Mouse (Mus musculus): ENCODE results near the gene Tnpo1. TPM values are rescaled to one million over a fixed set of nuclear protein-coding genes. Genes with fewer than 3 reads are reported as not detected.
A peak's percentile ranks its signal among the peaks of the same experiment; 100 is the strongest.

The Tnpo1 gene
- polyA plus RNA-seq, 1 experiment from 2014 or later, result 76.8 TPM

- ATAC-seq (ENCODE audit: low FRiP score, low TSS enrichment), result peak; percentile 98
- Histone ChIP-seq H3K27ac (ENCODE audit: low read depth, low read length) (peak within 1 kb of the TSS; percentile 98), H3K4me1 (ENCODE audit: control insufficient read depth, insufficient read depth, low read length) (peaks cover 11% of the 10 kb centered on the region; the same call in 1 of the 2 replicates), H3K27me3 (ENCODE audit: control insufficient read depth, insufficient read depth, low read length) (no peaks in the 10 kb centered on the region), H3K36me3 (ENCODE audit: control insufficient read depth, insufficient read depth, low read length) (no peaks in the 10 kb centered on the region), H3K4me3 (ENCODE audit: low read length) (peak within 1 kb of the TSS; percentile 74), H3K4me2 (replicated peaks; ENCODE audit: low read depth, low read length) (peak within 1 kb of the TSS; percentile 49), H3K9me3 (ENCODE audit: control insufficient read depth, low read length) (no peaks in the 10 kb centered on the region), H3K9ac (ENCODE audit: low read depth, low read length) (peak within 1 kb of the TSS; percentile 99)
- under 1% methylated on average over 61 of the region's 61 CpGs for WGBS
Observed at GRCm38 (mm10) chr13:98815147-98815785, 110.9 kb downstream of the Tnpo1 start, which contains the start of gene Fcho2. Fcho2 (minus strand) TSS chr13:98815449.

GRCm38 (mm10) chr13:98814275-98815040 is 111.7 kb downstream of the Tnpo1 start:
- peak overlapping the region; percentile 49 for H3K4me2 ChIP-seq (replicated peaks; ENCODE audit: low read depth, low read length)
- 1% methylated on average over 45 of the region's 81 CpGs for WGBS

GRCm38 (mm10) chr13:98813596-98814274 is 112.4 kb downstream of the Tnpo1 start:
- Histone ChIP-seq H3K27ac (ENCODE audit: low read depth, low read length) (peak overlapping the region; percentile 98; the same call in 1 of the 2 replicates), H3K4me3 (ENCODE audit: low read length) (peak overlapping the region; percentile 74), H3K9me3 (ENCODE audit: control insufficient read depth, low read length) (no peaks in the 10 kb centered on the region), H3K27me3 (ENCODE audit: control insufficient read depth, insufficient read depth, low read length) (no peaks in the 10 kb centered on the region), H3K36me3 (ENCODE audit: control insufficient read depth, insufficient read depth, low read length) (no peaks in the 10 kb centered on the region), H3K4me2 (replicated peaks; ENCODE audit: low read depth, low read length) (peak overlapping the region; percentile 49), H3K9ac (ENCODE audit: low read depth, low read length) (peak overlapping the region; percentile 99; the same call in 1 of the 2 replicates), H3K4me1 (ENCODE audit: control insufficient read depth, insufficient read depth, low read length) (peaks cover 11% of the 10 kb centered on the region; the same call in 1 of the 2 replicates)
- ATAC-seq (ENCODE audit: low FRiP score, low TSS enrichment), result no peak
- WGBS, result 24% methylated on average over 12 of the region's 12 CpGs

More at GRCm38 (mm10) chr13:98814275-98815040, 111.7 kb downstream of the Tnpo1 start:
- no peaks in the 10 kb centered on the region for H3K36me3 ChIP-seq (ENCODE audit: control insufficient read depth, insufficient read depth, low read length)
- ATAC-seq (ENCODE audit: low FRiP score, low TSS enrichment), result peak; percentile 45
- H3K9me3 ChIP-seq (ENCODE audit: control insufficient read depth, low read length), result no peaks in the 10 kb centered on the region
- peak overlapping the region; percentile 98 for H3K27ac ChIP-seq (ENCODE audit: low read depth, low read length)
- H3K4me3 ChIP-seq (ENCODE audit: low read length), result peak overlapping the region; percentile 74
- H3K27me3 ChIP-seq (ENCODE audit: control insufficient read depth, insufficient read depth, low read length), result no peaks in the 10 kb centered on the region
- peaks cover 11% of the 10 kb centered on the region; the same call in 1 of the 2 replicates for H3K4me1 ChIP-seq (ENCODE audit: control insufficient read depth, insufficient read depth, low read length)
- H3K9ac ChIP-seq (ENCODE audit: low read depth, low read length), result peak overlapping the region; percentile 99

DNA sequence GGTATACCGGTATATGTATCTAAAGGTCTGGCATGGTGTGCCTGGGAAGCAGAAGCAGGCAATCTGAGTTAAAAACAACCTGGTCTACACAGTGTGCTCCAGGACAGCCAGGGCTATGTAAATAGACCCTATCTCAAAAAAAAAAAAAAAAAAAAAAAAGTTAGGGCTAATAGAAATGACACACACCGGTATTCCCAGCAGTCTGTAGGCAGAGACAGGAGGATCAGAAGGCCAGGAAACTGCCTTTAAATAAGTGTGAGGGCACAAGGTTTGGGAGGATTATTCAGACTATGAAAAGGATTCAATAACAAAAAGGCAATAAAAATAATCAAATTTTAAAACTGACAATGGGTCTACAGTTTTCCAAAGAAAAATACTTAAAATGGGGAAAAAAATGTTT is 113.0 kb downstream of the Tnpo1 start:
- ATAC-seq (ENCODE audit: low FRiP score, low TSS enrichment), result no peak
- WGBS, result 65% methylated on average over 2 of the region's 2 CpGs
- Histone ChIP-seq H3K4me1 (ENCODE audit: control insufficient read depth, insufficient read depth, low read length) (peaks cover 11% of the 10 kb centered on the region; the same call in 1 of the 2 replicates), H3K9ac (ENCODE audit: low read depth, low read length) (no peak overlapping the region), H3K4me2 (replicated peaks; ENCODE audit: low read depth, low read length) (peak overlapping the region; percentile 49), H3K36me3 (ENCODE audit: control insufficient read depth, insufficient read depth, low read length) (no peaks in the 10 kb centered on the region), H3K27ac (ENCODE audit: low read depth, low read length) (no peak overlapping the region), H3K27me3 (ENCODE audit: control insufficient read depth, insufficient read depth, low read length) (no peaks in the 10 kb centered on the region), H3K9me3 (ENCODE audit: control insufficient read depth, low read length) (no peaks in the 10 kb centered on the region), H3K4me3 (ENCODE audit: low read length) (peak overlapping the region; percentile 74; the same call in 1 of the 2 replicates)

DNA sequence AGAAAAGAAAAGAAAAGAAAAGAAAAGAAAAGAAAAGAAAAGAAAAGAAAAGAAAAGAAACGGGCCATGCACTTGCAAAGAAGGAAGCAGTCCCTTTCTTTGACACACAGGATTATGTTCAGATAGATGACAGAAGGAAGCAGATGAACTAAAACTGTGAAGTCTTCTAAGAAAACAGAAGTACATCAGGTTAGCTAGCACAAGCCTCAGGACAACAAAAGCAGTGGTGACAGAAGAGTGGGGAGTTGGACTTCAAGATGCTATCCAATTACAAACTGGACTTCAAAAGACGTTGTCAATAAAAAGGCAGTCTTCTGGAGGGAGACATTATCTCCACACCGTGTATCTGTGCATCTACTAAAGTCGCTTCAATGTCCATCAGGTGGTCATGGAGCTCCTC is 113.9 kb downstream of the Tnpo1 start:
- H3K27me3 ChIP-seq (ENCODE audit: control insufficient read depth, insufficient read depth, low read length), result no peaks in the 10 kb centered on the region
- 54% methylated on average over 4 of the region's 4 CpGs for WGBS
- no peak for ATAC-seq (ENCODE audit: low FRiP score, low TSS enrichment)
- H3K27ac ChIP-seq (ENCODE audit: low read depth, low read length), result no peak overlapping the region
- H3K4me3 ChIP-seq (ENCODE audit: low read length), result no peak overlapping the region
- peaks cover 11% of the 10 kb centered on the region; the same call in 1 of the 2 replicates for H3K4me1 ChIP-seq (ENCODE audit: control insufficient read depth, insufficient read depth, low read length)
- no peak overlapping the region for H3K9ac ChIP-seq (ENCODE audit: low read depth, low read length)
- no peak overlapping the region for H3K4me2 ChIP-seq (replicated peaks; ENCODE audit: low read depth, low read length)
- H3K36me3 ChIP-seq (ENCODE audit: control insufficient read depth, insufficient read depth, low read length), result no peaks in the 10 kb centered on the region
- no peaks in the 10 kb centered on the region for H3K9me3 ChIP-seq (ENCODE audit: control insufficient read depth, low read length)

DNA sequence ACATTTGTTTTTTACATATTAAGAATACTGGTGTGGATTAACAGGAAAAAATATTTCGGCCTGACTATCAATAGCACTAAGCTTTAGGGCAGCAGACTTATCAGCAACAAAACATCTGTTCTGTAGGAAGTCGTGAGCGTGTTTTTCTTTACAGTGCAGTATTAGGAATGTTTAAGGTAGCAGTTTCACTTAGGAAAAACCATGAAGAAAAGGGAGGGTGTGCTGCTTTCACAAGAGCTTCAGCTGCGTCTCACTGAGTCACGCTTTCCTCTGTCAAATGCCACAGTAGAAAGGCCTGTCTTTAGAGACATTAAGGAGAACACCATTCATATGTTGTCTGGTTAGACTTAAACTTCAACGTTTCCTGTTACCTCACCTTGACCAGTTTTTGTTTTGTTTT is 116.0 kb downstream of the Tnpo1 start:
- H3K4me2 ChIP-seq (replicated peaks; ENCODE audit: low read depth, low read length), result no peak overlapping the region
- peaks cover under 1% of the 10 kb centered on the region; the same call in 1 of the 2 replicates for H3K36me3 ChIP-seq (ENCODE audit: control insufficient read depth, insufficient read depth, low read length)
- no peak overlapping the region for H3K4me3 ChIP-seq (ENCODE audit: low read length)
- H3K27me3 ChIP-seq (ENCODE audit: control insufficient read depth, insufficient read depth, low read length), result no peaks in the 10 kb centered on the region
- WGBS, result 48% methylated on average over 6 of the region's 6 CpGs
- H3K4me1 ChIP-seq (ENCODE audit: control insufficient read depth, insufficient read depth, low read length), result peaks cover 6% of the 10 kb centered on the region; the same call in 1 of the 2 replicates
- no peak overlapping the region for H3K27ac ChIP-seq (ENCODE audit: low read depth, low read length)
- no peak overlapping the region for H3K9ac ChIP-seq (ENCODE audit: low read depth, low read length)
- ATAC-seq (ENCODE audit: low FRiP score, low TSS enrichment), result no peak
- H3K9me3 ChIP-seq (ENCODE audit: control insufficient read depth, low read length), result no peaks in the 10 kb centered on the region

- Histone ChIP-seq H3K4me3 (ENCODE audit: low read length) (no peak overlapping the region), H3K9me3 (ENCODE audit: control insufficient read depth, low read length) (no peaks in the 10 kb centered on the region), H3K36me3 (ENCODE audit: control insufficient read depth, insufficient read depth, low read length) (peaks cover 6% of the 10 kb centered on the region; the same call in 1 of the 2 replicates), H3K4me1 (ENCODE audit: control insufficient read depth, insufficient read depth, low read length) (peaks cover 6% of the 10 kb centered on the region; the same call in 1 of the 2 replicates), H3K27me3 (ENCODE audit: control insufficient read depth, insufficient read depth, low read length) (no peaks in the 10 kb centered on the region), H3K4me2 (replicated peaks; ENCODE audit: low read depth, low read length) (no peak overlapping the region), H3K9ac (ENCODE audit: low read depth, low read length) (no peak overlapping the region), H3K27ac (ENCODE audit: low read depth, low read length) (no peak overlapping the region)
- no peak for ATAC-seq (ENCODE audit: low FRiP score, low TSS enrichment)
- 94% methylated on average over 1 of the region's 1 CpGs for WGBS
Observed at GRCm38 (mm10) chr13:98809087-98809486, 117.1 kb downstream of the Tnpo1 start.

- no peaks in the 10 kb centered on the region for H3K4me1 ChIP-seq (ENCODE audit: control insufficient read depth, insufficient read depth, low read length)
- H3K27me3 ChIP-seq (ENCODE audit: control insufficient read depth, insufficient read depth, low read length), result no peaks in the 10 kb centered on the region
- ATAC-seq (ENCODE audit: low FRiP score, low TSS enrichment), result no peak
- H3K9me3 ChIP-seq (ENCODE audit: control insufficient read depth, low read length), result peaks cover 3% of the 10 kb centered on the region; the same call in 1 of the 2 replicates
- H3K36me3 ChIP-seq (ENCODE audit: control insufficient read depth, insufficient read depth, low read length), result peaks cover 29% of the 10 kb centered on the region
- 98% methylated on average over 1 of the region's 1 CpGs for WGBS
- H3K4me3 ChIP-seq (ENCODE audit: low read length), result no peak overlapping the region
- no peak overlapping the region for H3K4me2 ChIP-seq (replicated peaks; ENCODE audit: low read depth, low read length)
- H3K27ac ChIP-seq (ENCODE audit: low read depth, low read length), result no peak overlapping the region
- H3K9ac ChIP-seq (ENCODE audit: low read depth, low read length), result no peak overlapping the region
Observed at GRCm38 (mm10) chr13:98804480-98804879, 121.7 kb downstream of the Tnpo1 start.
